Mouse (Mus musculus): ENCODE measurements around the gene Golt1b.

The Golt1b gene

DNA sequence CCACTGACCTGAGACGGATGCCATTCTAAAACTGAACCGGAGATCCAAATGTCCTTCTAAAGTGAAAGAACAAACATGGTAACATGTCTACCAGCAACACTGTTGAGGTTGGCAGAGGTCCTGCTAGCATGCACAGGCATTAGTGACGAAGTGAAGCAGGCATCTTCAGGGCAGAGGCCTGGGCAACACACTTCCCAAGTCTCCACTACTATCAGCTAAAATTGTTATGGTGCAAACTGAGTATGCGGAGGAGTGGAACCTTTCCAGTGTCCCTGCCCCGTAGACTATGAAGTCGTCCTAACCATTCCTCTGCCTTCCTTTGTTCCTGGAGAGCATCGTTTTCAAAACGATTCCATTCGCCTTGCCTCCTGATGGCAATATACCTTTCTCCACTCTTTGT is 2.5 kb upstream of the Golt1b start:
- DNase-seq (ENCODE audit: low read depth), result no peak

DNA sequence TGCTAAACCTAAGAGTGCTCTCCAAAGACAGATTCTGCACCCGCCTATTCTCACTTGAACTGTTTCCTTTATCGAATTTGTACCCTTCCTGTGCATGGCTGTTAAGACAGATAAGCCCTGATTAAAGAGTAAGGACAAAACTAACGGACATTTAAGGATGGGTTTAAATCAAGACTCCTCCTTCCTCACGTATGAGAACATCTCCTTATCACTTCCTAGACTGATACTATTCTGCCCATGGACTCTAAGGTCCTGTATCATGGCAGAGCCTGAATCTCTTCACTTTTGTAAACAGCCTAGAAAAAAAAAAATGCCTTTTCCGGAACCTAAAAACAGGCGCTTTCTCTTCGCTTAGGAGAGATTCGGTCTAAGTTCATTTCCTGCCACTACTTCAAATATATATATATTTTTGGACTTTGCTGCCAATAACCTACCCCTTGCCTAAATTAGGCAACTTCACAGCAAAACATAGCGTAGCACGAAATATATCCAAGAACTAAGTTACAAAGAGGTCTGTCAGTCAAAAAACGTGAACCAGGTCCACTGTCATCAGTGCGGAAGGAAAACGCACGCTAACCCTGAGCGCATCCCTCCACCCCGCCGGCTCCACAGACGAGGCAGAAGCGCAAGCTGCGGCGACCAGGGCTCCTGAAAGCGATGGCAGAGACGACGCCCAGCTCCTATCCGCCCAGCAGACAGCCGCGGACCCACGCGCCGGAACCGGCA is 573 bp upstream of the Golt1b start:
- no peak for DNase-seq (ENCODE audit: low read depth)

DNA sequence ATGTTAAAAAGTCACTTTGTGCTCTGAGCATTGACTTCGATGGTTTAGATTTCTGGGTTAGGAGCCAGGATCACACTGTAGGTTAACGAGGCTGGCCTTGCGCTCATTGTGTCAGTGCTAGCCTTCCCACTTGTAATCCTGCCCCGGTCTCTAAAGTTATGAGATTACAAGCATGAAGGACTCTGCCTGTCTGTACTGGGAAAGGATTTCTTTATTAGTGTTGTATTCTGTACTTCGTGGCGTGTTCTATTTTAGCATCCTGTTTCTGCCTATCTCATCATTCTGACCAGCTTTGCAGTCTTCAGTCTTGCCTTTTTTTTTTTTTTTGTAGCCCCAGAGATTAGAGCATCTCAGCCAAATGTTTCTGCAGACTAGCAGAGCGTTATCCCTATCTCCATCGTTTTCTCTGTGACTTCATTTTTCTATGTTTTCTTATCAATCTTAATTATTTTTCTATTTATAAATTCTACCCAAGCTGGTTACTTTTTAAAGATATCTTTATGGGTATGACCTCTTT is 792 bp downstream of the Golt1b start:
- DNase-seq (ENCODE audit: low read depth), result no peak

DNA sequence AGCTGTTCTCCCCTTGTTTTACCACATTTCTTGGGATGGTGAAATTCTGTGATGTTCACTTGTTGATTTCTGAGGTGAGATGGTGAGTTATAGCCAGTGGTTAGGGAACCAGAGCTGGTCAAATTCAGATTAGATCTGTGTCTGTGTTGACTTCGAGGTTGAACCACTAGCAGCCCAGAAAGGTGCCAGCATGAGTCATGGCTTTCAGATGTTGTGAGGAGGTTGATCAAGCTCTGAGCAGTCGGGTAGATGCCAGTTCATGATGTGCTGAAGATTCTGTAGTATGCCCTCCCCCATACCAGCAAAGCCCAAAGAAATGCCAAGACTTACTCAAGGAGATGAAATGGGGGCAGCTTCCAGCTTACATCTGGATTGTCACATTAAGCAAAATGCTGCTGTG is 2.1 kb downstream of the Golt1b start:
- DNase-seq (ENCODE audit: low read depth), result no peak

DNA sequence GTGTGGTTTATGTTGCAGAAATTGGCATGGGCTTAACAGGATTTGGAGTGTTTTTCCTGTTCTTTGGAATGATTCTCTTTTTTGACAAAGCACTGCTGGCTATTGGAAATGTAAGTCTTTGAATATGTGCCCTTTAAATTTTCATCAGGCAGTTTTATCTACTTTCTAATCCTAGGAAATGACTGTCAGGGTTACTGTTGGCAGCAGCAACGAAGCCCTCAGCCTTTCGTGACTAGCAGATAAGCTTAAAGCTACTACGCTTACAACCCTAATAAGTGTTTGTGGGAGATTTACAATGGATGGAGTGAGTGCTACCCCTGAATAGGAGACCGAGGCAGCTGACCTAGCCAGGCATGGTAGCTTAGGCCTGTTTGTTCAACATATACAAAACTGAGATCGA is 5.3 kb downstream of the Golt1b start:
- no peak for DNase-seq (ENCODE audit: low read depth)

DNA sequence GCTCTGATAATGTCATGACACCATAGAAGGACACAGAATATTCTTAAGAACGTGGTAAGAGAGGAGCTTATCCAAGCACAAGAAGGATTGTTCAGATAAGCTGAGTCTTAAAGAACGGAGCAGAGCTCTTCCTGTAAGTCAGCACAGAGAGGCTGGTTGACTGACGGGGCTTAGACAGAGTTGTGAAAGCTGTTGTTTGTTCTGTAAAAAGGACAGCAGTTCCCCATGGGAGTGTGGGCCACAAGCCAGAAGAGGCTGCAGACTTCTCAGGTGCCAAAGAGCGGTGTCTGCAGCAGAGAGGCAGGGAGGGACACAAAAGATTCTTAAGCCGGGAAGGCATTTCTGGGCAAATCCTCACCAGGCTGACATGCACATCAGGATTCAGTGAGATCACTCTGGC is 7.6 kb downstream of the Golt1b start:
- no peak for DNase-seq (ENCODE audit: low read depth)

DNA sequence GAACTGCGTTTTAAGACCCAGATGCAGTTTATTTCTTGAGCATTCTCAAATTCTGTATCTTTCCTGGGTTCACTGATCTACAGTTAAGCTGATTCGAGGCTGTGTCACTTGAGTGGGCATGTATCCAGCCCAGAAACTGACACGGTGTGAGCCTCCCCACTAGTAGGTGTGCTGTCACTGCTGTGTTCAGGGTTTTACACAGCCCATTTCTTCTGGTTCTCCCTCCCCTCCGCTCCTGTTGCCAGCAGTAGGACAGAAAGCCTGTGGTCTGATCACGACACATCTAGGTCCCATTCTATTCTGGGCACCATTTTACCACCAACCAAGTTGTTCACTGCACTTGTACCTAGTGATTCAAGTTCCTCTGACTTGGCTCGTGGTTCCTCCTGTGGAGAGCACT is 8.7 kb downstream of the Golt1b start:
- DNase-seq (ENCODE audit: low read depth), result no peak

DNA sequence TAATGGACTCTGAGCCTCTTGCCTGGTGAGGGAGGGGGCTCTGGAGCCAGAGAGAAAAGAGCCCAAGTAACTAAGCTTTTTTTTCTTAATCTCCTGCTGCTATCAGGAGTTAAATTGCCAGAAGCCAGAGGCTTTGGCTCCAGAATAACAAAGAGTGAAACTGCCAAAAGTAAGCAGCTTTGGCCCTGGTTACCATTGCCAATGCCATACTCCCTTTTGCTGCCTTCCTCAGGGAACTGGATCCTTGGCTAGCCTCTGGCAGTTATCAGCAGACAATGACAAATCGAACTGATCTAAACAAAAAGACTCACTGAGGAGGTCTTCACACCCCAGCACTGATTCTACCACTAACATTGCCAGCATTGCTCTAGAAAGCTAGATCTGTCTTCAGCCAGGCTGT is 24.1 kb downstream of the Golt1b start:
- no peak for DNase-seq (ENCODE audit: low read depth)

DNA sequence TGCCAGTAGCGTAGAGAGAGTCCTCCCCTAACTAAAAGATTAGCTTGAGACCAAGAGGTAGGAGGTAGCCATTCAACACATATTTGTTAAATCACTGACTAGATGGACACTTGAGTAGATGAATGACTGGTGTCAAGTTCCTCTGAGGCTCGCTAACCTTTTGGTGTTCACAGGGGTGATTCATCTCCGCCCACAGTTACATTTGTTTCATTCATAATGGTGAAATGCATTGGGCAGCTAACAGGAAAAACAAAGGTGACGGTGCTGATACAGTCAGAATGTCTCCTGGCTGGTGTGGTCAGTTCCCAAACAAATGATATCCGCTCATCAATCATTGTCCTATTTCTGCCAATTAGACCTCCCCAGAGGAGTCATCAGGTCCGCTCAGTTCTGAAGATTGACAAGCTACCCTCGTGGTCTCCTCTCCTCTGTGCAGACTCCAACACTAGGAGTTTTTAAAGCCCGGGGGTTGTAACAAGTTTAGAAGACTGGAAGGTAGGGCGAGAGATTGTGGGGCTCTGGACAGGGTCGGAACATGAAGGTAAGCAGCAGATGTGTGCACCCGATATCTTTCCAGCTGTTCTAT is 26.0 kb downstream of the Golt1b start, which contains the start of gene Spx:
Spx (plus strand) TSS at position 536 of the 586 bp plus-strand sequence.
- no peak for DNase-seq (ENCODE audit: low read depth)

DNA sequence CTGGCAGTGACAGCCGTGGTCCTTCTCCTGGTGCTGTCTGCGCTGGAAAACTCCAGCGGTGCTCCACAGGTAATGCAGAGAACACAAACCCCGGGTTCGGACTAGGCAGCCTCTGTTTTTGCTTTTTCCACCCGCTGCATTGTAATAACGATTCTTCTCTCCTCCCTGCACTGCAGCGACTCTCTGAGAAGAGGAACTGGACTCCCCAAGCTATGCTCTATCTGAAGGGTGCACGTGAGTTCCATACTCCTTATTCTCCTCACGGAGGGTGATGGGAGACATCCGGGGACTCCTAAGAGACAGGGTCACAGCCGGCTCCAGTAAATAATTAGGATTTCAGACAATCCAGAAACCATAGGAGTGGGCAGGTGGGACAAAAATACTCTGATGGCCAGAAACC is 26.8 kb downstream of the Golt1b start:
- DNase-seq (ENCODE audit: low read depth), result no peak

DNA sequence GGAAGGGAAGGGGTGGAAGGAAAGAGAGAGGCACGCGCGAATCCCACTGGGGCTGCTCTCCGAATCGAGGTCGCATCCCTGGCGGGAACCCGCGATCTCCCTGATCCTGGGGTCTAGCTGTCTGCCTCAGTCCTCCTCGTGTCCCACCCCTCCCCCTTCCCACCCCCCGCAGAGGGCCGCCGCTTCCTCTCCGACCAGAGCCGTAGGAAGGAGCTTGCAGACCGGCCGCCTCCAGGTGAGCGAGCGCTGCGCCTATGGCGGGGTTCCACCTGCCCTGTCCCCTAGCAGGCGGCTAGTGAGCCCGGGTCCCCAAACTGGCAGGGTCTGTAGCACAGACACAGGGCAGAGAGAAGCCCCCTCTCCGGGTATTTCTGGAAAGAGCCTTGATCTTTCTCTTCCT is 27.6 kb downstream of the Golt1b start:
- no peak for DNase-seq (ENCODE audit: low read depth)

DNA sequence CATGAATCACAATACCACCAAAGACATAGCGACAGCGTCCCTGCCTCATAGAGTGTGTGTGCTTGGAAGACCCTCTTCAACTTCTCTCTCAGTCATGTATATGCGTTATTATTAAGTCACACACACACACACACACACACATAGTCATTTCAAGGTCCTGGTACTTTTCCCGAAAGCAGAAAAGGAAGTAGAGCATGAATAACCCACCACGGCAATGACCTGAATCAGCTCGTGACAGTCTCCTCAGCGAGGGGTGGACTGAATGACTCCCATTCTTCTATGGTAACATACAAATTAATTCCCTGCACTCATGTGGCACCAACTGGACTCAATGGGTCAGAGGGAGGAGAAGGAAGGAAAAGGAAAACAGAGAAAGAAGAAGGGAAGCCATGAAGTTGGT is 38.0 kb downstream of the Golt1b start:
- DNase-seq (ENCODE audit: low read depth), result no peak

DNA sequence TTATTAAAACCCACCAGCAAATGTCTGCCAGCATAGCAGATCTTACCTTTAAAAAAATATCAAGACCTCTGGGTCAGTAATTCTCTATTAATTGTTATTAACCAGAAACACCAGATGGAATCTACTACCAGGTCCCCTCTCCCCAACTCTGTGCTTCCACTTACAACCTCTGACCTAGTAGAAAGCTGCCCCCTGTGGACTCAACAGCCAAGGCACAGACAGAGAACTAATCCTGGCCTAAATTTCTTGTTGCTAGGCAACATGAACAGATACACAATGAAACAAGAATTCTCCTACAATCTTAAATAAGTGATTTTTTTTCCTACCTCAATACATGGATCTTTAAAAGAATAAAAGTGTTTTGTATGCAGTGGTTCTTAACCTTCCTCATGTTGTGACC is 42.1 kb downstream of the Golt1b start:
- DNase-seq (ENCODE audit: low read depth), result no peak

DNA sequence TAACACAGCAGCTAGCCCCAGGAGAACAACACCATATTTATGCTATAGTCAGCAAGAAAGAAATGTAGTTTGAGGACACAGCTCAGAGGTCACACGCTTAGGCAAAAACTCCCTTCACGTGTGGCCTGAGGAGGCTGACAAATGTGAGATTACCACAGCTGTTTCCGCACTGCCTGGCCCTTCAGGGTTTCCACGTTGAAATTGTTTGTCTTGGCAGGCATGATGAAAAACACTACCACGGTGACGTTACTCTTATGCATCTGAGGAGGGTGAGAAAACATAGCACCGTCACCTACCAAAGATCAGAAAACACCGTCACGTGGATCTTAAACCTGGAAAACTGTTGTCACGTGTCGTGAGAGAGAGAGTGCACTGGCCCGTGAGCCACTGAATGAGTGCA is 64.4 kb downstream of the Golt1b start:
- DNase-seq (ENCODE audit: low read depth), result no peak

DNA sequence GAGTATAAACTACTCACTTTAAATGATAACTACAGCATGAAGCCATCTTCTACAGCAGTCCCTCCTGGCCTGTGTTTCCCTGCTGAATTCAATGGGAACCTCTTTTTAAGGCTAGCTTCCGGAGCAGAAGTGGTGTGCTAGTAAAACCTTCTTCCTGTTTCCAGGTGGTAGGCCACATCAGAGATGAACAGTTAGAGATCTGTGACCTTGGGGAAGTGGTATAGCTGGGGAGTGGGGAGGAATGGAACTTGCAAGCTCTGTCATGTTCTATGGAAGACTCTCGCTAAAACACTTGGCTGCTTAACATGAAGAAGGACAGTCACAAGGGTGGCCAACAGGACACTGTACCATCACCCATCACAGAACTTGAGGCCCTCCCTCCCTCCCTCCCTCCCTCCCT is 66.3 kb downstream of the Golt1b start:
- no peak for DNase-seq (ENCODE audit: low read depth)
